Mouse (Mus musculus) lung, postnatal 10 days (tissue): Measurements from ENCODE around the gene Rere.
A peak's percentile ranks its signal among the peaks of the same experiment; 100 is the strongest.
"Not testable (repeated sequence)": the region's sequence is repeated elsewhere in the genome, so short reads cannot be mapped to it uniquely, and the experiment has no call there.

ENCODE experiments used
- DNase-seq: peaks from one replicate; pipeline ENCODE4 v3.0.0; 2021

Gene Rere

GRCm38 (mm10) chr4:150520069-150520468 lies 238.6 kb downstream of the Rere start:
- no peak for DNase-seq

- DNase-seq: no peak
Measured at GRCm38 (mm10) chr4:150522425-150522824, 241.0 kb downstream of the Rere start.

GRCm38 (mm10) chr4:150523351-150523750 lies 241.9 kb downstream of the Rere start:
- DNase-seq: no peak

- no peak for DNase-seq
Measured at GRCm38 (mm10) chr4:150526269-150526668, 244.8 kb downstream of the Rere start.

GRCm38 (mm10) chr4:150528426-150528825 lies 247.0 kb downstream of the Rere start:
- no peak for DNase-seq

- DNase-seq: no peak
Measured at GRCm38 (mm10) chr4:150528846-150529245, 247.4 kb downstream of the Rere start.

- peak; percentile 22 for DNase-seq
Measured at GRCm38 (mm10) chr4:150531869-150532268, 250.4 kb downstream of the Rere start.

- DNase-seq: peak; percentile 50
Measured at GRCm38 (mm10) chr4:150536821-150537510, 255.5 kb downstream of the Rere start.

- no peak for DNase-seq
Measured at GRCm38 (mm10) chr4:150539846-150540245, 258.4 kb downstream of the Rere start.

- DNase-seq: peak; percentile 22
Measured at GRCm38 (mm10) chr4:150540392-150541094, 259.1 kb downstream of the Rere start.

GRCm38 (mm10) chr4:150544231-150544630 lies 262.8 kb downstream of the Rere start:
- DNase-seq: peak; percentile 21

- peak; percentile 77 for DNase-seq
Measured at GRCm38 (mm10) chr4:150544652-150545258, 263.3 kb downstream of the Rere start.

- DNase-seq: no peak
Measured at GRCm38 (mm10) chr4:150545775-150546174, 264.3 kb downstream of the Rere start.

- peak; percentile 57 for DNase-seq
Measured at GRCm38 (mm10) chr4:150546296-150546695, 264.9 kb downstream of the Rere start.

GRCm38 (mm10) chr4:150549393-150549792 lies 267.9 kb downstream of the Rere start:
- no peak for DNase-seq

GRCm38 (mm10) chr4:150549989-150550716 lies 268.7 kb downstream of the Rere start:
- DNase-seq: peak; percentile 43

GRCm38 (mm10) chr4:150551390-150551789 lies 269.9 kb downstream of the Rere start:
- no peak for DNase-seq

GRCm38 (mm10) chr4:150552751-150553600 lies 271.5 kb downstream of the Rere start:
- no peak for DNase-seq

GRCm38 (mm10) chr4:150555783-150556182 lies 274.3 kb downstream of the Rere start:
- DNase-seq: no peak

GRCm38 (mm10) chr4:150556382-150557221 lies 275.2 kb downstream of the Rere start:
- peak; percentile 87 for DNase-seq

GRCm38 (mm10) chr4:150557289-150557688 lies 275.8 kb downstream of the Rere start:
- not testable (repeated sequence) for DNase-seq
